Mouse (Mus musculus): ENCODE data around the gene Lgmn. TPM values are rescaled to one million over a fixed set of nuclear protein-coding genes. Genes with fewer than 3 reads are reported as not detected.

Lgmn gene
- total RNA-seq, 2 experiments from 2014 or later, result 21.1 to 30.2 TPM

- no peak for DNase-seq
- Histone ChIP-seq H3K4me3 (no peak overlapping the region), H3K27ac (no peak overlapping the region)
- intact Hi-C loops (cut with DNase I), result no loop called here
- TF ChIP-seq CTCF (IDR thresholded peaks at IDR 0.05), result no peak
These were observed 26.4 kb downstream of the Lgmn start for GRCm38 (mm10) chr12:102413171-102413570.

- intact Hi-C loops (cut with DNase I), result no loop called here
- Histone ChIP-seq H3K4me3 (no peak overlapping the region), H3K27ac (no peak overlapping the region)
- no peak for DNase-seq
- TF ChIP-seq CTCF (IDR thresholded peaks at IDR 0.05), result no peak
These were observed 41.0 kb downstream of the Lgmn start for GRCm38 (mm10) chr12:102398588-102398987.

DNA sequence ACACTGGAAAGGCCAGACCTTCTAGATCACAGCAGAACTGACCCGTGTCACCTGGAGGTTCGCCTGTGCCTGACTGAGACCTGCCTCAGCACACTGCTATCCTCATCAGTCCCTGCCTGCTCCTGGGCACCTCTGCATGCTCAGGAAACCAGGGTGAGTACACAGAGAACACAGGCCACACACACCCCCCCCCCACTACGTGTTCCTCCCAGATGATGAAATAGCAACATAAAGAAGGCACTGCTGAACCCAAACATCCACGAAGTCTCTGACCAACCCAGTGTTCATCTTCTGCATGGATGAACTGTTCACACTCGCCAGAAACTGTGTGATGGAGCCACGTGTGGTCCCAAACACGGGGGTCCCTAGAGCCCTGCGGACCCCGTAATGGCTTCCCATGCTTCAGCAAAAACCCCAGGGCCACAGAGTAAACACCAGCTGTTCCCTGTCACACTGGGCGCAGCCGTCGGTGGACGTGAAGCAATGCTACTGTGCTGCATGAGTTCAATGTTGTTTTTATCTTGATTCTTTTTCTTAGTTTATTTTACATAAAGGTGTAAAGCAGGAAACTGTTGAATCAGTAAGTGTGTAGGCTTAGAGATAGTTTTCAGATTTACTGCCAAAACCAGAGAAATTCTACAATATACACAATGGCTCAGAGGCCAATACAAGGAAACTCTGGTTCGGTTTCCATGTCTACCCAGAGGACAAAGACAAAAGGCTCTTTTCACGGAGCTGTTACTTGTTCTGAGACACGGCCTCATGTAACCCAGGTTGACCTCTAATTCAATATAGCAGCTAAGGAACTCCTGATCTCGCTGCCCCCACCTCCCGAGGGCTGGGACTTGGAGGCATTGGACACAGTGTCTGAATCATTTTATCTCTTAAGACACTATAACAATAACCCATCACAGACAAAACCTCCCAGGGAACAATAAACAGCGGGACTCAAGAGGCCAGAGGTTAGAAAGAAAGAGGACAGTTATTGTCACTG lies 43.3 kb downstream of the Lgmn start:
- no peak overlapping the region for H3K27ac ChIP-seq
- intact Hi-C loops (cut with DNase I), result no loop called here
- H3K4me3 ChIP-seq, result no peak overlapping the region
- no peak for TF ChIP-seq CTCF (IDR thresholded peaks at IDR 0.05)
- DNase-seq, result no peak

- Histone ChIP-seq H3K27ac (no peak overlapping the region), H3K4me3 (no peak overlapping the region)
- no peak for DNase-seq
- intact Hi-C loops (cut with DNase I), result no loop called here
- TF ChIP-seq CTCF (IDR thresholded peaks at IDR 0.05), result no peak
These were observed 44.1 kb downstream of the Lgmn start for GRCm38 (mm10) chr12:102395537-102395936.

GRCm38 (mm10) chr12:102394496-102394895 lies 45.1 kb downstream of the Lgmn start:
- no peak overlapping the region for H3K4me3 ChIP-seq
- H3K27ac ChIP-seq, result no peak overlapping the region
- TF ChIP-seq CTCF (IDR thresholded peaks at IDR 0.05), result no peak
- intact Hi-C loops (cut with DNase I), result no loop called here
- no peak for DNase-seq

DNA sequence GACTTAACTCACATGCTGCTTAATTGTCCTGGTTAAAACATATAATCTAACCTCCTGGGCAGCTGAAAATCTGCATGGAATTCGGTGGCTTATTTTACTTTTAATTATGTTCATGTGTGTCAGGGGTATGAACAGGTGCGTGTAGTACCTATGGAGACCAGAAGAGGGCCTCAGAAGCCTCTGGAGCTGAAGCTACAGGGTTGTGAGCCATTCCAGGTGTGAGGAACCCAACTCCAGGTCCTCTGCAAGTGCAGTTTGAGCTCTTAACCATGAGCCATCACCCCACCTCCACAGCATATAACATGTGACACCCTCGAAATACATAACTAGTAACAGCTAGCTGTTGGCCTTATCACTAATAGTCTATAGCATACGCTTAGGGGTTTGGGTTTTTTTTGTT lies 47.6 kb downstream of the Lgmn start:
- intact Hi-C loops (cut with DNase I), result loop anchor here (1.0 kb wide), 1 partner anchor 69 kb away; no protein-coding TSS in a partner anchor
- no peak overlapping the region for H3K27ac ChIP-seq
- peak; percentile 83 for TF ChIP-seq CTCF (IDR thresholded peaks at IDR 0.05)
- DNase-seq, result peak; percentile 54
- no peak overlapping the region for H3K4me3 ChIP-seq

GRCm38 (mm10) chr12:102391109-102391508 lies 48.5 kb downstream of the Lgmn start:
- intact Hi-C loops (cut with DNase I), result no loop called here

GRCm38 (mm10) chr12:102390042-102390441 lies 49.6 kb downstream of the Lgmn start:
- no peak for DNase-seq
- H3K4me3 ChIP-seq, result no peak overlapping the region
- H3K27ac ChIP-seq, result no peak overlapping the region
- no peak for TF ChIP-seq CTCF (IDR thresholded peaks at IDR 0.05)
- intact Hi-C loops (cut with DNase I), result no loop called here

More at GRCm38 (mm10) chr12:102391109-102391508, 48.5 kb downstream of the Lgmn start:
- DNase-seq, result no peak
- Histone ChIP-seq H3K4me3 (no peak overlapping the region), H3K27ac (no peak overlapping the region)
- TF ChIP-seq CTCF (IDR thresholded peaks at IDR 0.05), result no peak

DNA sequence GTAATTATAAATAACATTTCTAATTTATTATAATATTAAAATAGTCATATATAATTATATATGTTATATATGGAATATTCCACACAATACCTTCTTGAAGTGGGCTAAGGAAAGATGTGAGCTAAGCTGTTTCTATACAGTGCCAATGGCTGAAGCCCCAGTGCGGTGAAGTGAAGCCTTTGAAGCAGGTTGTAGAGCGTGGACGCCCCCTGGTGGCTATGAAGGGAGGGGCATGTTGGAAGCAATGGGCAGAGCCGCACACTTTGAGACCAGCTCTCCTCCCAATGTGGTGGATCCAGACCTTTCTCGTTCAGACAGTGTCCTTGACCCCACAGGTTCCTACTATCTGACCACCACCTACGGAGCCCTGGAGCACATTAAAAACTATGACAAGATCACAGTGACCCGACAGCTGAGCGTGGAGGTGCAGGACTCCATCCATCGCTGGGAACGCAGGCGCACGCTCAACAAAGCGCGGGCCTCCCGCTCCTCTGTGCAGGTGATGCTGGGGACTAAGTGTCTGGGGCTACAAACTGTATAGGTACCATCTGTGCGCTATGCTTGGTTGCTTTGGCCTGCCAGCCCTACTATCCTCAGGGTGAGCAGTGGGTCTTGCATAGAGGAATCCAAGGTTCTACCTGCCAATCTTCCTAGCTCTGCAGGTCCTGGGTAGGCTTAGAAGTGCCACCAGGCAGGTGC lies 52.2 kb downstream of the Lgmn start:
- Histone ChIP-seq H3K27ac (no peak overlapping the region), H3K4me3 (no peak overlapping the region)
- DNase-seq, result peak; percentile 86
- intact Hi-C loops (cut with DNase I), result loop anchor here (2.0 to 10.0 kb wide), 5 partner anchors 133 to 400 kb away; no protein-coding TSS in a partner anchor
- no peak; the same call in 1 of the 2 replicates for TF ChIP-seq CTCF (IDR thresholded peaks at IDR 0.05)

DNA sequence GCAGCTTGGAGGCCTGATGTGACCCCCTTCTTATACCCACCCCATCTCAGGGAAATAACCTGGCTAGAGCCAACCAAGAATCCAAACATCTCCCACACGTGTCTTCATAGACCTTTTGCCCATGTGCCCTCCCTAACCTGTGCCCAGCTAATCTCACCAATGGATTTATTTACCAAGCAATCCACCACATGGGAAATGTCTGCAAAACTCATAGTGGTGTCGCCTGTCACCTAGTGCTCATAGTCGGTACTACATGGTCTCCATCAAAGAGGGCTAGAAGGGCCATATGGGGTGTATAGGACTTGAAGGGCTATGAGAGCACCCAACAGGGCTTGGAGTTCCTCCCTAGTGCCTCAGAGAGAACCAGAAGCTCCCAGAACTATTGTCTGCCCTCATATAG lies 54.8 kb downstream of the Lgmn start:
- H3K4me3 ChIP-seq, result no peak overlapping the region
- DNase-seq, result no peak
- H3K27ac ChIP-seq, result no peak overlapping the region
- TF ChIP-seq CTCF (IDR thresholded peaks at IDR 0.05), result peak; percentile 84
- intact Hi-C loops (cut with DNase I), result loop anchor here (5.0 to 10.0 kb wide), 4 partner anchors 200 to 398 kb away; no protein-coding TSS in a partner anchor

- Histone ChIP-seq H3K4me3 (no peak overlapping the region), H3K27ac (no peak overlapping the region)
- TF ChIP-seq CTCF (IDR thresholded peaks at IDR 0.05), result no peak
- no peak for DNase-seq
- intact Hi-C loops (cut with DNase I), result loop anchor here (10.0 kb wide), 1 partner anchor 198 kb away; no protein-coding TSS in a partner anchor
These were observed 56.3 kb downstream of the Lgmn start for GRCm38 (mm10) chr12:102383288-102383687.

- Histone ChIP-seq H3K27ac (no peak overlapping the region), H3K4me3 (no peak overlapping the region)
- DNase-seq, result no peak
- intact Hi-C loops (cut with DNase I), result loop anchor here (10.0 kb wide), 1 partner anchor 197 kb away; no protein-coding TSS in a partner anchor
- TF ChIP-seq CTCF (IDR thresholded peaks at IDR 0.05), result no peak
These were observed 57.4 kb downstream of the Lgmn start for GRCm38 (mm10) chr12:102382180-102382579.

GRCm38 (mm10) chr12:102372322-102372721 lies 67.3 kb downstream of the Lgmn start:
- no peak overlapping the region for H3K27ac ChIP-seq
- DNase-seq, result no peak
- TF ChIP-seq CTCF (IDR thresholded peaks at IDR 0.05), result no peak
- intact Hi-C loops (cut with DNase I), result no loop called here
- H3K4me3 ChIP-seq, result no peak overlapping the region
